Mouse (Mus musculus): ENCODE measurements around the gene Tmem106b. TPM values are rescaled to one million over a fixed set of nuclear protein-coding genes. Genes with fewer than 3 reads are reported as not detected.

Gene Tmem106b
- total RNA-seq, 4 experiments from 2014 or later, result 138 to 173 (median 153) TPM

Other genes starting within 250 kb of the Tmem106b start
- not detected for gene Vwde, start 155.2 kb downstream of the Tmem106b start, total RNA-seq (2022)

Data from heart, adult 8-10 months (tissue).